Mouse (Mus musculus): ENCODE data around the gene Shank2.
A peak's percentile ranks its signal among the peaks of the same experiment; 100 is the strongest.

Shank2 gene

DNA sequence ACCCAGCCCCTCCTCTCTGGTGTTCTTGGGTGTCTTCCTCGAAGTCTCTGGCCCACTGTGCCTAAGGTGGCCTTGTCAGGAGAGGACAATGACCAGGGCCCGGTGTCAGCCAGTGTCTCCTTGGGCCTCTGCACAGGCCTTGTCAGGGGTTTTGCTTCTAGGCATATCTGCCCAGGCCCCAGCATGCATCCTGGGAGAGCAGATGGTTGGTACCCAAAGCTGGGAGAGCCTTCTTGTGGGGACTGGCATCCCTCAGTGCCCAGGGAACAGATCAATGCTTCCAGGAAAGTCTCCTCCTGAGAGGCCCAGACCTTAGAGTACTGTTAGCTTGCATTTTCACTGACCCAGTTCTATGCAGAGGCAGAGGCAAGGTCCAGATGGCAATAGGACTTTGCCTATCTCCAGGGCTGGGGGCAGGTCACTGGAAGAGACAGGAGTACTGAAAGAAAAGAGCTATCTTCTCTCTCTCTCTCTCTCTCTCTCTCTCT lies 327.7 kb downstream of the Shank2 start:
- no peak for DNase-seq (ENCODE audit: inconsistent ontology term)

DNA sequence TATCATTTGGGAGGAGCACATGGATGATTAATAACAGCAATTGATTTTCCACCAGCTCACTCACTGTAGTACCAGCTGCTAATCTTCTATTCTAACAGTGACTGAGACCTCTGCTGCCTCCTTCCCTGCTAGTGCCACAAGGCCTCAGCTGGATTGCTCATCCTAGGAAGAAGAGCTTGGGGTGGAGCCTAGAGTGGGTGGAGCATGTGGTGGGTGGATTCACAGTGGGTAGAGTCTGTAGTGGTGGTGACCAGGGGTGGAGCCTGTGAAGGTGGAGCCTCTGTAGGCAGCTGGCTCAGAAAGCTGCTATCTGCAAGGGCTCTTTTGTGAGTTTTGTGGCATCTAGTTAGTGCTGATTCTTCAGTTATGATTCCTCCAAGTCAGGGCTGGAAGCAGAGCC lies 334.9 kb downstream of the Shank2 start:
- peak; percentile 56 for DNase-seq (ENCODE audit: inconsistent ontology term)

GRCm38 (mm10) chr7:144338694-144339093 lies 337.0 kb downstream of the Shank2 start:
- DNase-seq (ENCODE audit: inconsistent ontology term) = no peak

- DNase-seq (ENCODE audit: inconsistent ontology term) = peak; percentile 49
These were observed 338.6 kb downstream of the Shank2 start for GRCm38 (mm10) chr7:144340376-144340775.

DNA sequence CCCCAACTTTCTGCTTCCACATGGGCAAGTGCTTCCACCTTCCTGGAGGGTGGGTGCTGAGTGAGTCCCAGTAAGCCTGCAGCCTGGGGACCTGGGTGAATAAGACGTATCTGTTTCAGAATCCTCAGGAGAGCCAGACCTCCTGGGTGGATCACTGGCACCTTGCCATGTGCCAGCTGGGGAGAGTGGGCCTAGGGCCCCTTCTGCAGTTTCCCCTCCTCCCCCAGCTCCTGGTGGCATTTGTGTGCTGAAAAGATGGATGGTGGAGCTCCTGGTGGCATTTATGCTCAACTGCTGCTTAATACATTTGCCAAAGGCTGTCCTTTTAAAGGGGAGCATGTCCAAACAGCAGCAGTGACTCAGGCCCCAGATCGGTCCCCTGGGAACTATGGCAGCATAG lies 364.4 kb downstream of the Shank2 start:
- DNase-seq (ENCODE audit: inconsistent ontology term) = no peak

GRCm38 (mm10) chr7:144373059-144373458 lies 371.3 kb downstream of the Shank2 start:
- DNase-seq (ENCODE audit: inconsistent ontology term) = no peak

GRCm38 (mm10) chr7:144375483-144375882 lies 373.8 kb downstream of the Shank2 start:
- DNase-seq (ENCODE audit: inconsistent ontology term) = no peak

- no peak for DNase-seq (ENCODE audit: inconsistent ontology term)
These were observed 376.5 kb downstream of the Shank2 start for GRCm38 (mm10) chr7:144378254-144378653.

DNA sequence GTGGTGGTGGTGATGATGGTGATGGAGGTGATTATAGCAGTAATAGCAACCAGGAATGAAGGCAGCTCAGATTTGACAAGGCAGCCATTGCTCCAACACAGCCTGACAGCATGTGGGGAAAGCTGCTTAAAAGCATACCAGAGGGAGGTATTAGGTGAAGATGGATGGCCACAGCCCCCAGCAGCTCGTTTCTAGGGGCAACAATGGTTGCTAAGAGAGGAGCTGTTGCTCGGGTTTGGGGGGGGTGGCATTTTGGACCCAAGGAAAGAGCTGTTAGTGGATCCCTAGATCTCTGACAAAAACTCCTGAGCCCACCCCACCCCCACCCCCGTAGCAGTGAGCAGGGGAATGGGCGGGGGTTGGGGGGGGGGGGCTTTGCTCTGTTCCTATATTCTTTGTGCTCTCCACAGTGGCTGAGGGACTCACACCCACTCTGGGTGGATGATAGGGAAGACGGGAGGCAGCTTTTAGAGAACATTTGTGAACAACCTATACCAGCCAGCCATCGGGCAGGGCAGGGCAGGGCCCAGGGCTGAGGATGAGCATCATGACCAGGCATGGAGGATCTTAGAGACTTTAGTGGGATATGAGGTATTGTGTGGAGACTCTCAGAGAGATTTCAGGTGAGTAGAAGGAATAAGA lies 377.6 kb downstream of the Shank2 start:
- DNase-seq (ENCODE audit: inconsistent ontology term) = no peak

GRCm38 (mm10) chr7:144381588-144381987 lies 379.9 kb downstream of the Shank2 start:
- DNase-seq (ENCODE audit: inconsistent ontology term) = no peak

DNA sequence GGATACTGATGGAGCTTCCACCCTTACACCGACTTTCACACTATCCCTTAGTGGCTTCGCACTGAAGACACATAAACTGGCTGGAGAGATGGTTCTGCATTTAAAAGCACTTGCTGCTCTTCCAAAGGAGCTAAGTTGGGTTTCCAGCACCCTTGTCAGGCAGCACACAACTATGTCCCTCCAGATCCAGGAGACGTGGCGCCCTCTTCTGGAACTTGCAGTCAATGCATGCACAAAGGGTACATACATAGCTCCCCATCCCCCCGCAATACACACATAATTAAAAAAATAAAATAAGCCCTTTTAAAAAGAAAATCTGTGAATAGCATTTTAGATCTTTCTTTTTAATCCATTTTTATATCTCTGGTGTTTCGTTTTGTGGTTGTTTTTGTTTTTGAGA lies 385.8 kb downstream of the Shank2 start:
- DNase-seq (ENCODE audit: inconsistent ontology term) = no peak

GRCm38 (mm10) chr7:144389704-144390103 lies 388.0 kb downstream of the Shank2 start:
- DNase-seq (ENCODE audit: inconsistent ontology term) = no peak

DNA sequence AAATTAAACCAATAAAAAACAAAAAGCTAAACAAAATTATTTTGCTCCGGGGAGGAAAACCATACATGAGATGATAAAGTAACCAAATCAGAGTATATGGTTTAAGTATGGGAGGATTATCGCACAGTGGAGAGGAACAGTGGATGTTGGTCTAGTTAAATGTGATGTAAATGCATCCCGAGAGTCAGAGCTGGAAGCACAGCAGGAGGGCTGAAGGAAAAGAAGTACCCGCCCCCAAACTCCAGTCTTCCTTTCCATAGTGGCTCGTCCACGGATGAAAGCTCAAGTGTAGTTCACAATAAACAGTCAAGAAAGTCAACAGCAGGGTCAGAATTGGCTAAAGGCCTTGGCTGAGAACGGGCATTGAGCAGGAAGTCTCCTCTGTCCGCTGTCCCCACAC lies 388.9 kb downstream of the Shank2 start:
- DNase-seq (ENCODE audit: inconsistent ontology term) = no peak

DNA sequence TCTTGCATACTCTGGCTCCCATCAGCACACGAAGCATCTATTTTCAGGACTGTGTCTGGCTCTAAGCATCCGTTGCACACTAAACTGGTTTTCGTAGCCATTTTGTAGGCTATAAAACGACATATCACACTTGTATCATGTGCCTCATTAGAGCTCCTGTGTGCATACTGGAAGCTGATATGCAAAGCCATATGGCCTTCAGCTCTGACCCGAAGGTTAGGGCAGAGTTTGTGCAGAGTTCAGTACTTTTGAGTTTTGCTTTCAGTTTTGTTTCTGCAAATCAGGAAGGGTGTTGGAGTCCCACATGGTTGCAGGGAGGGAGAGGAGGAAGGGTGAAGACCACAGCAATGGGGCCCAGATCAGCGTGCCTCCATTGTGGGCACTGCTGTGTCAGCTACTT lies 390.0 kb downstream of the Shank2 start:
- no peak for DNase-seq (ENCODE audit: inconsistent ontology term)

GRCm38 (mm10) chr7:144402492-144402891 lies 400.8 kb downstream of the Shank2 start:
- DNase-seq (ENCODE audit: inconsistent ontology term) = no peak

GRCm38 (mm10) chr7:144407675-144408074 lies 405.9 kb downstream of the Shank2 start:
- DNase-seq (ENCODE audit: inconsistent ontology term) = no peak

GRCm38 (mm10) chr7:144408464-144409000 lies 406.8 kb downstream of the Shank2 start:
- DNase-seq (ENCODE audit: inconsistent ontology term) = peak; percentile 40

- no peak for DNase-seq (ENCODE audit: inconsistent ontology term)
These were observed 408.0 kb downstream of the Shank2 start for GRCm38 (mm10) chr7:144409682-144410081.

DNA sequence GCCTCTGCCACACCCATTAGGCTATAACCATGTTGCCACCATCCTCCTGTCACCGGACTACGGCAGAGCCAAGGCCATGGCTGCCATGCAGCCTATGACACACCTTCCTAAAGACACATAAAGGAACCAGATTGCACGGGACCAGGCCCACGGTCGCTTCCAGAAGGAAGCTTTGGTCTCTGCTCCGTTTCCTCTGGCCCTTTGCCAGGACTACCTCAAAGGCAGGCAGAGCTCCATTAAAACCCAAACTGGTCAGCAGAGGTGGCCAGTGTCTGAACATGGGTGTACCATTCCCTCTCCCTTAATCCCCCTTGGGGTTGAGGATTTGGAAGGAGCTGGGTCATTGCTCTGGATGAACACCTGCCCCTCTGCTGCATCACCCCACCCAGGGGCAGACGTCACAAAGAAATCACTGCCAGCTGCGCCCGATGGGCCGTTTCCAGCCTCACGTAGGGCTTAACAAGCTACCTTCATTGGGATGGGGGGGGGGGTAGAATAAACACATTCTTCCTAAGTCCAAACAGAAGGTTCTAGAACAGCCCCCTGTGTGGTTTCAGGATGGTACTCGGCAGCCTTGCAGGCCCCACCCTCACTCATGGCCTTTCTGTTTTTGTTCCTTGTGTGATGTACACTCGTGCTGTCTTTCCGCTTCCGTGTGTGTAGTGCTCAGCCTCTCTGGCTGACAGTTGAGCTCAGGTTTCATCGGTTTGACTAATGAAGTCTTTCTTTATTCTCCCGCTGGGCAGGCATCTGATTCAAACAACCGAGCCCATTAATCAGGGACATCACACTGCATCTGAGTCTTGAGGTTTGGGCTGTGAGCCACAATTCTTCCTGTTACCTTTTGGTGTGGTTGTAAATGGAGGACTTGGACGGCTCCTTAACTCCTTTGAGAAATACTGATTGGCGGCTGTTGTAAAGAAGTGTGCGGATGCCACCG lies 410.5 kb downstream of the Shank2 start:
- DNase-seq (ENCODE audit: inconsistent ontology term) = peak; percentile 76

DNA sequence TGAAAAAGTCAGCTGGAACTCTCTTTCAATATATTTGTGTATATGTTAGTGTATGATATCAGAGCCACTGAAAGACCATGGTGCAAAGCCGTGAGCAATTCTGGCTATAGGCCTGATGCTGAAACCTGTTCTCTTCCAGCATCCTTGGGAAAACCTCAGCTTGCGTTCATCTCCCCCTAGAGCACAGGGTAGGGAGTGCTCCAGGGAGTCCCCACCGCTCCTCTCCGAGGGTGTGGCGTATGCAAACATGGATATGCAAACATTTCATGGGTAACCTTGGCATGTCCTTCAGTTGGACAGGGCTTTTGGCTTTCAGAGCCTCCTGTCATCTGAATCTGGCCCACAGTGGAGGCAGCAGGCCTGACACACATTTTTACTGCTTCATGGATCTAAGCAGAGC lies 412.9 kb downstream of the Shank2 start:
- no peak for DNase-seq (ENCODE audit: inconsistent ontology term)

DNA sequence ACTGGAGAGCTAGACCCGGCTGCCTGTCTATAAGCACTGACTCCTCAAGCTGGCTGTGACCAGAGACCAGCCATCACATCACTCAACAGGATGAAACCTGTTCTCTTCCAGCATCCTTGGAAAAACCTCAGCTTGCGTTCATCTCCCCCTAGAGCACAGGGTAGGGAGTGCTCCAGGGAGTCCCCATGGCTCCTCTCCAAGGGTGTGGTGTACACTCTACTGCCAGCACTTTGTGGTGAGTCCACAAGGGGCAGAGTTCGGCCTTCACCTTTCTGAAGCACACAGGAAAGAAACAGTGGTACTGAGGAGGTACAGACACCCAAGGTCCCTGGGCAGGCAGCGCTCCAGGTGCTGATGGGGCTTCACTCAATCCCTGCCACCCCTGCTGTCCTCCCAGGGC lies 414.1 kb downstream of the Shank2 start:
- no peak for DNase-seq (ENCODE audit: inconsistent ontology term)

GRCm38 (mm10) chr7:144417234-144417633 lies 415.5 kb downstream of the Shank2 start:
- DNase-seq (ENCODE audit: inconsistent ontology term) = no peak
